Comparison of ENCODE assay signal across 15 mouse cellular contexts in genomic region chr6:35497406-35497805, GRCm38 (mm10). TPM values are rescaled to one million over a fixed set of nuclear protein-coding genes. Genes with fewer than 3 reads are reported as not detected.
DNase-seq lines count a peak whose midpoint lies in the region.
"Had no signal": no experiment of that assay in that cellular context is flagged by ENCODE, and none has a peak within 500 bp of the region (broad histone marks: within the 10 kb centered on the region; RNA-seq: fewer than 3 reads in every experiment).

No protein-coding gene starts in this region.

- DNase-seq in heart, adult 11 months: peak; percentile 17
- DNase-seq in heart, adult 18-20 months: no peak
- DNase-seq in brain, adult 2 months (ENCODE audit: low read depth, low spot score): peak; percentile 67
- DNase-seq in telencephalon, adult 2 months (ENCODE audit: low read depth, low spot score): peak; percentile 44
- no peak for DNase-seq in Muller cell, postnatal 12 days (ENCODE audit: inconsistent ontology term)
- DNase-seq: adrenal gland, adult 8-10 months; adrenal gland, postnatal 14 days; adrenal gland, postnatal 36 days; cerebellum, adult 11 months; cerebellum, adult 18-20 months; cerebellum, adult 8-10 months; cerebellum, adult 9-11 months; cerebellum, postnatal 14 days; cerebellum, postnatal 36 days; embryo, embryonic 11 days had no signal

RNA-seq across cellular contexts. Expression of gene Mtpn, which starts 42.3 kb away (rescaled TPM):
- total RNA-seq in heart, adult 18-20 months (2021): 10 to 100 TPM; 44.7 to 52.5 TPM

Comparison
In these comparisons a context has a peak if more than half of its experiments do, and no peak if none do; other contexts are left out.
1. DNase-seq: peak in heart, adult 11 months (single experiment), brain, adult 2 months (single experiment) and telencephalon, adult 2 months (single experiment); none in heart, adult 18-20 months (0 of 2) and Muller cell, postnatal 12 days (single experiment).